Mouse (Mus musculus) thymus, postnatal 25 days (tissue): Measurements from ENCODE around the gene Lrrc4c.

Experiments used
- DNase-seq: peaks from one replicate; pipeline ENCODE4 v3.0.0; 2022

Gene Lrrc4c

DNA sequence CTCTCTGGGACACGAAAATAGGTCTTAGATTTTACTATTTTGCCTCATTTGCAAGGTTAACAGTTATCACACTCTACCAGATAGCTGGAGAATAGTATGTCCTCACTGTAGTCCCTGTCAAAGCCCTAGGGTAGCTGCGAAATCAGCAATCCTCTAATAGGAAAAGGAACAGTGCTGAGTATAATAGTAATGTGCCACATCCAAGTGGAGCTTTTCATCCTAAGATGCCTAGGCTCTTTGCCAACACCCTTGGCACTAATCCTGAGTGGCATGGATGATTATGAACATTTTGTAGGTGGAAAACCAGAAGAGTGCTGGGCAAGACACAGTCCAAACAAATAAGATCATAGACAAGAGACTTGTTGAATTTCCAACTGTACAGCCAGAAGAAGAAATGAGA, 981.7 kb downstream of the Lrrc4c start:
- no peak for DNase-seq

DNA sequence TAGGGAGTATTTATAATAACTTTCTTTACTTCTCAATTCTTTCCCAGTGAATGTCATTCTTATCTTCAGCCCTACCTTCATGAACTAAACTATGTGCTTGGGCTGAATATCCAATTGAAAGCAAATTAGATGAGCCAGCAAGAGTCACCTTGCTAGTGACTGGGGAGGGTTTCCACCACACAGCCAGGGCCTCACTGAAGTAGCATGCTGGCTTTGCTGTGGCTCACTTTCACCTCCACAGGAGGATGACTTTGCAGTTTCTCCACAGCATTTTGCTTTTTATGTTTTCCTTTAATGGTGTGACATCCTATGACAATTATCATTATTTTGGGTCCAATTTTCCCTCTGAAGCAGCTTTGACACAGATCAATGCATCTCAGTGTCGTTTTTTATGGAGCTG, 1000.0 kb downstream of the Lrrc4c start:
- DNase-seq: no peak

DNA sequence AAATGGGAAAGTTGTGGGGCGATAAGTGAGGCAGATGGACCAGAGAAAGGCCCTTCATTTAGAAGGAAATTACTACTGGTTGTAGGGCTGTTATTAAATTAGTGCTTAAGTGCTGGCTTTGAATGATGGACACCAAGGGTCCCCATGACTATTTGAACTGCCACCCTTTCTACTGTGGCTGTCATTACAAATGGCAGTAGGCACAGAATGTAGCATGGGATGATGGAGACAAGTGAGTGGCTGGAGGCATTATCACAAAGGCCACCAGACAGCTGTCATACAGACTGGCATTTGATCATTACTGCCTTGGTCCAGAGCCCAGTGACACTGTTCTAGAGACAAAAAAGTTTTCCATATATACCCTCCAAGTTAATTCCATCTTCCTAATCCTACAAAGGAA, 1000.6 kb downstream of the Lrrc4c start:
- no peak for DNase-seq

GRCm38 (mm10) chr2:97332084-97332682, 1014.2 kb downstream of the Lrrc4c start:
- no peak for DNase-seq

DNA sequence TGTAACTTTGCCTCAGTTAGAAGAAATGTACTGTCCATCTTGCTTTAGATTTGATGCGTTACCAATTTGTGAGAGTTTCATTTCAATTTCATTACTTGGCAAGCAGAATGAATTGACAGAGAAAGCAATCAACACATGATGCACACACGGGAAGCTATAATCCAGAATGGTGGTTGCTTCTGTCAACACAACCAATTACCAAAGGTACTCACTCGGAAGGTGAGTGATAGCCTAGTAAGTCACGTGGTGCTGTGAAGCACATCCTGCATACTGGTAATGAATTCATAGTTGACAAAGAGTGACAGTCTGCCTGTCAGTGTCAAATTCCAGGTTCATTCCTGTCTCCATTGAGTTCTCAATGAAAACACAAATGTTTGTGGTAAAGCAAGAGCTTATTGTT, 1021.7 kb downstream of the Lrrc4c start:
- no peak for DNase-seq

DNA sequence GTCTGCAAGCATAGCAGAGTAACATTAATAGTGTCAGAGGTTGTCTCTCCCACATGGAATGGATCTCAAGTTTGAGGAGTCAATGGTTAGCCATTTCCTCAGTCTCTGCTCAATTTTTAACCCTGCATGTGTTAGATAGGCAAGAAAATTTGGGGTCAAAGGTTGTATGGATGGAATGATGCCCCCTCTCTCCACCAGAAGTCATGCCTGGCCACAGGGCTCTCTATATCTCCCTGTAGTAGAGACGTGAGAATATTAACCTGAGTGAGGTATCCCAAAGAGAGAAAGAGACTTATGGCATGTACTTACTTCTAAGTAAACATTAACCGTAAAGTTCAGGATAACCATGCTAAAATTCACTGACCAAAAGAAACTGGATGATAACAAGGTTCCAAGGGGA, 1043.3 kb downstream of the Lrrc4c start:
- no peak for DNase-seq

GRCm38 (mm10) chr2:97369978-97370377, 1052.0 kb downstream of the Lrrc4c start:
- no peak for DNase-seq

GRCm38 (mm10) chr2:97391437-97391836, 1073.5 kb downstream of the Lrrc4c start:
- DNase-seq: no peak

DNA sequence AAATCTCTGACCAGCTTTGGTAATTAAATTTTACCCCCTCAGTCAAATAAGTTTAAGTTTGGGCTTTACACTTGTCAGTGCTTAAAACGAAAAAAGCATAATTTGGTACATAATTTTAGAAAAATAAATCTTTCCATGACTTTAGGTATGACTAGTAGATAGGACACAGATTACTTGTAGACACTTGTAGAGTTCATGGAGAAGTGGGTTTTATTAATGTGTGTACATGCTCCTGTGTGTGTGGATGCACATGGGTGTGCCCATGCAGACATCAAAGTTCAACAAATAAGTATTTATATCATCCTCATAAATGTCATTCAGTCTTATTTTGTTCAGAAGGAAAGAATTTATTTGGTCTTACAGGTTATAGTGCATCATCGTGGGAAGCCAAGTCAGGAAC, 1073.9 kb downstream of the Lrrc4c start:
- no peak for DNase-seq

- DNase-seq: no peak
These were observed 1095.1 kb downstream of the Lrrc4c start for GRCm38 (mm10) chr2:97413066-97413465.

DNA sequence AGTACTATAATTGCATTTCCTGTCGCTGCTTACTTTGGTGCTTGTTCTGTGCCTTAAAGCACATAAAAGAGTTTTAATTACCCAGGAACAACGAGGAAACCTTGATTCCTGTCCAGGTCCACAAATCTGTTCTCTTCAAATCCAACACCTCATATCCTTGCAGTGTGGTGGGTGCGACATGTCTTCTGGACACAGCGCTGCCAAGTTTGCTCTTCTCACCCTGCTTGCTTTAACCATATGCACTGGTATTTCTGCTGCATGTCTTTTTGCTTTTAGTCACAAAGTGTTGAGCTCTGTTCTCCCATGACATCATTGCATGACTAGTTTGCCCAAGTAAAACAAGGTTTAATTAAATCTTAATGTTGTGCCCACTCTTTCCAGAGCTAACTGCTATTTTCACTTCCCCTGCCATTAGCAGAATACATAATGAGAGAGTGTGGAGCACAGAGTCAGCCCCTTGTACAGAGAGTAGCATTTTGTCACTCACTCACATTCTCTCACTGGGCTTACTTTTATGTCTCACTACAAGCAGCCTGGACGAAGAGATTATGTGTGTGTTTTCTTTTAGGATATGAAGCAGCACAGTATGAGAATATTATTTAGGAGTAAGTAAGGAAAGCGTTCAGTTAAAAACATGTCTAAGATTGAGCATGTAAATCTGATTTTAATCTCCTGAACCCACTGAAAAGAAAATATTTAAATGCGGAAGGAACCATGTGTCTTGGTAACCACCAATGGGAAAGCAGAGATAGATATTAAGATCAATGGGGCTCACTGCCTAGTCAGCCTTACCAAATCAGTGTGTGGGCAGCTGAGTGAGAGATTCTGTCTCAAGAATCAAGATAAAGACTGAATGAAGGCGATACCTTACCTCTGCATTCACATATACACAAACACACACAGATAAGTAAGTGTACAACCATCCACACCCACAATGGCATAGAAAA, 1096.7 kb downstream of the Lrrc4c start:
- DNase-seq: no peak

GRCm38 (mm10) chr2:97434140-97434539, 1116.2 kb downstream of the Lrrc4c start:
- DNase-seq: no peak

- DNase-seq: no peak
These were observed 1117.6 kb downstream of the Lrrc4c start for GRCm38 (mm10) chr2:97435616-97436015.

GRCm38 (mm10) chr2:97437767-97438166, 1119.8 kb downstream of the Lrrc4c start:
- no peak for DNase-seq

- DNase-seq: no peak
These were observed 1145.6 kb downstream of the Lrrc4c start for GRCm38 (mm10) chr2:97463573-97463972.

DNA sequence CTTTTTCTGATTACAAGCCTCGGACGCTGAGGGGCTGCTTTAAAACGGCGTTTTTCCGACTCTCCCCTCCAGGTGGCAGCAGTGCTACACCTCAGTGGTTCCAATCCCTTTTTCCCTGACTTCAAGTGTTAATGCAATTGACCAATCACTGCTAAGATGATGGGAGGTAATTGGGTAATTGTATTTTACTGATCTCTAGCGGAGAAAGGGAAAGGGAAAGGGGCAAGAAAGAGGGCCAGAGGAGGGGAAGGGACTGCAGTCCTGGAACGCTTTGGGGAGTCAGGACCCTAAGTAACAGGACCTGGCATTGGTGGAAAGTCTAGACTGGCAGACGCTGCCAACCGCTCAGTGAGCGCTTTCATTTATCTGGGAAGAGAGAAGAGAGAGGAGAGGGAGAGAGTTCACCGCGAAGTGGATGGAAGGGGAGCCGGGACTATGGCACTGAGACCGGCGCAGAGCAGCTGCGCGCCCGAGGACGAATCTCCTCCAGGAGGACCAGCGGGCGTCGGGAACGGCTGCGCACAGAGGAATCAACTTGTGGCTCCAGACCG, 1148.3 kb downstream of the Lrrc4c start:
- peak; percentile 11 for DNase-seq

DNA sequence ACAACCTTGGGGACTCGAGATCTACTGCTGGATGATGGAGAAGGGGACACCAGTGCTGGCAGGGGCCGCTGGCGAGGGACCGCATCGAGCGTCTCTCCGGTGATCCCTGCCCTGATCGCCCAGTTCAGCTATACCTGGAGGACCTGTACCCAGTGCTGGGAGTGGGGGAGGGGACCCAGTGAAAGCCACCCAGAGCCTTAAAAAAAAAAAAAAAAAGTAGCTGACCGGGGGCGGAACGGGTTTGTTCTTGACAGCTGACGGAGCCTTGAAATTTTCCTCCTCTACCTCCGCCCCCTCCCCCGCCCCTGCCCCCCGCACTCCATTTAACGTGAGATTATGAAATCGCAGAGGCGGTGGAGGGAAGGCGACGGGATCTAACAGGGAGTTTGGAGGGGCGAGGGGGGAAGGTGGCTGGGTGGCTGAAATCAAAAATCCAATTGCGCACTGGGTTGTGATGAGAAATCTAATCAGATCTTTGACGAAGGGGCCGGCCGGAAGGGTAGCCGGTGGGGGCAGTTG, 1149.1 kb downstream of the Lrrc4c start:
- DNase-seq: no peak

- DNase-seq: no peak
These were observed 1149.7 kb downstream of the Lrrc4c start for GRCm38 (mm10) chr2:97467664-97468063.

DNA sequence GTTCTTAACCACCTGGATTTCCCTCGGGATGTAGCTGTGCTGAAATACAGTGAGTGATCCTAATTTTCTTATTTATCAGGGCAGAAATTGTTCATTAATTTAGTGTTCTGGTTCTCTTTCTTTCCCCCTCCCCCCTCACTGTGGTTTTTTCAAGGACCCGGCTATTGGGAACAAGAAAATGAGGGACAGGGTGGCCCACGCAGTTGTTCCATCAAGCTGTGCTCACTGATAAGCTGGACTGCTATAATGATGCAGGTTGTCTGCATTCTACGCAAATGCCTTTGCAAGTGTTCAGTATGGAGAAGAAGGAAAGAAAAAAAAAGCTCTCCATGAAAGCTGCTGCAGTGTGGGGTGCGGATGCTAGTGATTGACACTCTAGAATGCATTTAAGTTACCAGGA, 1150.4 kb downstream of the Lrrc4c start:
- no peak for DNase-seq

DNA sequence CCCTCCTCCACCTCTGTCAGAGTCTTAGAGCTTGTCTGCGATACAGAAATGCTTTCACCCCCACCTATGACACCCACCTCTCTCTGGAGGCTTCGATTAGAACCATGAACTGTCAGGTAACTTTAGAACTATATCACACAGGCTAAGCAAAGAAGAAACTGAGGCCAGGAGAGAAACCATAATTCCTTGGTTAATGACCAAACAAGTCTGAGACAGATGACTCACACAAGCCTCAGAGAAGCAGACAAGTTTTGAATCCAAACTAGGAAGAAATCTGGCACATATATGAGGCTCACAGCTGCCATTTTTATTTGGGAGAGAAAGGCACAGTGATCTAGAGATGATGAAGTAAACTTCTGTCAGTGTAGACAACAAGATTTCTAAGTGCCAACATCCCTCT, 1151.4 kb downstream of the Lrrc4c start:
- no peak for DNase-seq

GRCm38 (mm10) chr2:97478175-97478924, 1160.4 kb downstream of the Lrrc4c start:
- DNase-seq: no peak

DNA sequence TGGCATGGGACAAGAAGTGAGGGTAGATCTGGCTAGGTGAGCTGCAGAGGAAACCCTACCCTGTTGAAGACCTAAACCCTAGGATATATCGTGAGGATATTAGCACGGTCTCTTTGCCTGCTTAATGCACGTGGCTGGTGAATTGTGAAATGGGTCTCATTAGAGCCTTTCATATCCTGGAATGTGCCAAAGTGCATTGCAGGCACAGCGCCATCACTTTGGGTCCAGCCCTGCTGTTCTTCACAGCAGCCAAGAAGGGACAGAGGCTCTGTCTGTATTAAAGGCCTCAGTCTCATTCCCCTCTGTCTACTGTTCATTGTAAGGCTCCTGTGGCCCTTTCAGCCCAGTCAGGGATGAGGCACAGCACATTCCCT, 1160.9 kb downstream of the Lrrc4c start:
- DNase-seq: no peak

GRCm38 (mm10) chr2:97484990-97485389, 1167.0 kb downstream of the Lrrc4c start:
- DNase-seq: no peak
